Mouse (Mus musculus) liver, embryonic 16.5 days (tissue): ENCODE results near the gene Thap11. TPM values are rescaled to one million over a fixed set of nuclear protein-coding genes. Genes with fewer than 3 reads are reported as not detected.

Experiments
- ATAC-seq: fragments of 200-750 bp; cut with Nextera tagmentation; 2 replicates; pipeline ENCODE4 v1.8.0; 2017; ENCODE audit warnings: low read depth, mild to moderate bottlenecking, moderate number of reproducible peaks, moderate library complexity
- H3K27ac ChIP-seq: fragments of 300-500 bp; sonication (generic); 2 replicates; pipeline ENCODE4 v1.5.1; 2014; ENCODE audit warnings: mild to moderate bottlenecking, low read length
- H3K27me3 ChIP-seq: fragments of 300-500 bp; sonication (generic); 2 replicates; pipeline ENCODE4 v1.6.1; 2014; ENCODE audit warnings: low read depth, low read length, mixed read lengths; ENCODE audit not compliant: control insufficient read depth, insufficient read depth
- H3K36me3 ChIP-seq: fragments of 300-500 bp; sonication (generic); 2 replicates; pipeline ENCODE4 v1.6.1; 2014; ENCODE audit warnings: mild to moderate bottlenecking; ENCODE audit not compliant: control insufficient read depth, insufficient read depth
- H3K4me1 ChIP-seq: fragments of 300-500 bp; sonication (generic); 2 replicates; pipeline ENCODE4 v1.6.1; 2014; ENCODE audit warnings: low read depth, low read length, mixed read lengths; ENCODE audit not compliant: control insufficient read depth
- H3K4me2 ChIP-seq: fragments of 300-500 bp; sonication (generic); 2 replicates; pipeline ENCODE4 v1.6.1; 2014; ENCODE audit warnings: low read depth, low read length, mixed read lengths
- H3K4me3 ChIP-seq: fragments of 300-500 bp; sonication (generic); 2 replicates; pipeline ENCODE4 v1.5.1; 2014; ENCODE audit warnings: low read depth, mild to moderate bottlenecking, low read length
- H3K9ac ChIP-seq: fragments of 300-500 bp; sonication (generic); 2 replicates; pipeline ENCODE4 v1.6.1; 2014; ENCODE audit warnings: low read depth, low read length
- H3K9me3 ChIP-seq: fragments of 300-500 bp; sonication (generic); replicated peaks from 2 replicates; pipeline ENCODE4 v1.6.1; 2016; ENCODE audit warnings: low read length; ENCODE audit not compliant: control insufficient read depth
- WGBS: fragments of 180-500 bp; shearing (Covaris S2); extraction: QIAGEN DNeasy Blood & Tissue Kit; methylation state at CpG from one replicate; pipeline ENCODE4 v1.1.7; 2014; ENCODE audit not compliant: insufficient replicate concordance; 5-methylcytosine and 5-hydroxymethylcytosine counted together
- polyA plus RNA-seq: library from polyadenylated mRNA; unstranded; fragments of >200 nt; fragmentation: Nextera tagmentation; extraction: Ambion mirVana; gene quantifications from 2 replicates; pipeline ENCODE4 v1.2.1, GENCODE M21; 2015

Thap11 gene
- 25.4 and 26.4 TPM in 2 replicates for polyA plus RNA-seq

GRCm38 (mm10) chr8:105854715-105855216 lies at the start of gene Thap11:
Gene Thap11 (plus strand): TSS chr8:105855132.
- peaks cover 52% of the 10 kb centered on the region for H3K4me1 ChIP-seq
- peaks cover 2% of the 10 kb centered on the region; the same call in 1 of the 2 replicates for H3K36me3 ChIP-seq
- H3K9ac ChIP-seq, result peak within 1 kb of the TSS; percentile 87
- peak; percentile 84 for ATAC-seq
- H3K27me3 ChIP-seq, result no peaks in the 10 kb centered on the region
- H3K4me3 ChIP-seq, result peak within 1 kb of the TSS; percentile 79
- H3K4me2 ChIP-seq, result peak within 1 kb of the TSS; percentile 94
- peak within 1 kb of the TSS; percentile 86 for H3K27ac ChIP-seq
- H3K9me3 ChIP-seq, result no peaks in the 10 kb centered on the region
- WGBS, result 0% methylated on average over 43 of the region's 43 CpGs

GRCm38 (mm10) chr8:105805346-105805745 lies 49.6 kb upstream of the Thap11 start:
- Histone ChIP-seq H3K4me3 (no peak overlapping the region), H3K4me1 (peaks cover 74% of the 10 kb centered on the region), H3K9ac (no peak overlapping the region), H3K9me3 (no peaks in the 10 kb centered on the region), H3K4me2 (no peak overlapping the region), H3K36me3 (peaks cover 58% of the 10 kb centered on the region), H3K27ac (peak overlapping the region; percentile 66), H3K27me3 (no peaks in the 10 kb centered on the region)
- WGBS, result 72% methylated on average over 3 of the region's 3 CpGs
- ATAC-seq, result no peak

GRCm38 (mm10) chr8:105805964-105806363 lies 49.0 kb upstream of the Thap11 start:
- no peaks in the 10 kb centered on the region for H3K27me3 ChIP-seq
- H3K9me3 ChIP-seq, result no peaks in the 10 kb centered on the region
- peaks cover 74% of the 10 kb centered on the region for H3K4me1 ChIP-seq
- H3K36me3 ChIP-seq, result peaks cover 60% of the 10 kb centered on the region
- H3K4me3 ChIP-seq, result no peak overlapping the region
- no peak for ATAC-seq
- H3K27ac ChIP-seq, result peak overlapping the region; percentile 73
- no peak overlapping the region for H3K9ac ChIP-seq
- 30% methylated on average over 1 of the region's 1 CpGs for WGBS
- no peak overlapping the region for H3K4me2 ChIP-seq

- ATAC-seq, result no peak
- Histone ChIP-seq H3K4me2 (no peak overlapping the region), H3K27me3 (no peaks in the 10 kb centered on the region), H3K9ac (no peak overlapping the region), H3K9me3 (no peaks in the 10 kb centered on the region), H3K4me3 (no peak overlapping the region), H3K27ac (peak overlapping the region; percentile 39), H3K36me3 (peaks cover 74% of the 10 kb centered on the region), H3K4me1 (peaks cover 83% of the 10 kb centered on the region)
- WGBS, result 80% methylated on average over 5 of the region's 5 CpGs
Measured at GRCm38 (mm10) chr8:105807766-105808165, 47.2 kb upstream of the Thap11 start.

- 77% methylated on average over 2 of the region's 2 CpGs for WGBS
- Histone ChIP-seq H3K9ac (no peak overlapping the region), H3K27me3 (no peaks in the 10 kb centered on the region), H3K4me3 (no peak overlapping the region), H3K36me3 (peaks cover 75% of the 10 kb centered on the region), H3K27ac (peak overlapping the region; percentile 39), H3K4me2 (no peak overlapping the region), H3K9me3 (no peaks in the 10 kb centered on the region), H3K4me1 (peaks cover 83% of the 10 kb centered on the region)
- ATAC-seq, result 0 out of 2 replicates have a peak, but pooled peaks have one; percentile 6
Measured at GRCm38 (mm10) chr8:105808480-105808879, 46.5 kb upstream of the Thap11 start.

- no peaks in the 10 kb centered on the region for H3K9me3 ChIP-seq
- H3K4me2 ChIP-seq, result peak overlapping the region; percentile 49
- peak overlapping the region; percentile 35 for H3K9ac ChIP-seq
- peaks cover 86% of the 10 kb centered on the region for H3K4me1 ChIP-seq
- H3K36me3 ChIP-seq, result peaks cover 68% of the 10 kb centered on the region
- peak overlapping the region; percentile 25 for H3K4me3 ChIP-seq
- WGBS, result 40% methylated on average over 6 of the region's 6 CpGs
- peak overlapping the region; percentile 51 for H3K27ac ChIP-seq
- H3K27me3 ChIP-seq, result no peaks in the 10 kb centered on the region
- ATAC-seq, result no peak; the same call in 1 of the 2 replicates
Measured at GRCm38 (mm10) chr8:105810245-105810786, 44.6 kb upstream of the Thap11 start.

- H3K36me3 ChIP-seq, result peaks cover 69% of the 10 kb centered on the region
- H3K27me3 ChIP-seq, result no peaks in the 10 kb centered on the region
- peak; percentile 63 for ATAC-seq
- H3K9ac ChIP-seq, result peak overlapping the region; percentile 29
- peak overlapping the region; percentile 51 for H3K27ac ChIP-seq
- H3K9me3 ChIP-seq, result no peaks in the 10 kb centered on the region
- WGBS, result 37% methylated on average over 10 of the region's 10 CpGs
- H3K4me1 ChIP-seq, result peaks cover 86% of the 10 kb centered on the region
- H3K4me2 ChIP-seq, result peak overlapping the region; percentile 49
- H3K4me3 ChIP-seq, result peak overlapping the region; percentile 25
Measured at GRCm38 (mm10) chr8:105811061-105811460, 43.9 kb upstream of the Thap11 start.

GRCm38 (mm10) chr8:105811543-105811942 lies 43.4 kb upstream of the Thap11 start:
- Histone ChIP-seq H3K4me1 (peaks cover 83% of the 10 kb centered on the region), H3K36me3 (peaks cover 67% of the 10 kb centered on the region), H3K27me3 (no peaks in the 10 kb centered on the region), H3K4me2 (peak overlapping the region; percentile 49), H3K9me3 (no peaks in the 10 kb centered on the region), H3K27ac (peak overlapping the region; percentile 51), H3K9ac (peak overlapping the region; percentile 29), H3K4me3 (peak overlapping the region; percentile 25)
- WGBS, result 34% methylated on average over 3 of the region's 3 CpGs
- ATAC-seq, result no peak

GRCm38 (mm10) chr8:105812511-105812910 lies 42.4 kb upstream of the Thap11 start:
- Histone ChIP-seq H3K4me3 (peak overlapping the region; percentile 4; the same call in 1 of the 2 replicates), H3K9ac (no peak overlapping the region; the same call in 1 of the 2 replicates), H3K9me3 (no peaks in the 10 kb centered on the region), H3K36me3 (peaks cover 58% of the 10 kb centered on the region), H3K4me2 (peak overlapping the region; percentile 49), H3K4me1 (peaks cover 81% of the 10 kb centered on the region), H3K27me3 (no peaks in the 10 kb centered on the region), H3K27ac (peak overlapping the region; percentile 51)
- ATAC-seq, result no peak
- 79% methylated on average over 5 of the region's 5 CpGs for WGBS
